Mouse (Mus musculus) brain, embryonic 14.5 days (tissue): Measurements from ENCODE around the gene Armcx6.

Experiments used
- CTCF ChIP-seq: fragments of 200-500 bp; IDR thresholded peaks from 2 replicates; pipeline ENCODE4 v1.5.1; 2012; ENCODE audit warnings: inconsistent platforms, mild to moderate bottlenecking, moderate library complexity, borderline replicate concordance; ENCODE audit not compliant: insufficient read depth, insufficient read length; ENCODE audit errors: extremely low read depth
- POLR2A ChIP-seq: fragments of 200-500 bp; IDR thresholded peaks from 2 replicates; pipeline ENCODE4 v1.6.1; 2012; ENCODE audit warnings: mild to moderate bottlenecking, inconsistent platforms, borderline replicate concordance; ENCODE audit not compliant: poor library complexity, insufficient read depth, insufficient read length, severe bottlenecking; ENCODE audit errors: extremely low read depth

DNA sequence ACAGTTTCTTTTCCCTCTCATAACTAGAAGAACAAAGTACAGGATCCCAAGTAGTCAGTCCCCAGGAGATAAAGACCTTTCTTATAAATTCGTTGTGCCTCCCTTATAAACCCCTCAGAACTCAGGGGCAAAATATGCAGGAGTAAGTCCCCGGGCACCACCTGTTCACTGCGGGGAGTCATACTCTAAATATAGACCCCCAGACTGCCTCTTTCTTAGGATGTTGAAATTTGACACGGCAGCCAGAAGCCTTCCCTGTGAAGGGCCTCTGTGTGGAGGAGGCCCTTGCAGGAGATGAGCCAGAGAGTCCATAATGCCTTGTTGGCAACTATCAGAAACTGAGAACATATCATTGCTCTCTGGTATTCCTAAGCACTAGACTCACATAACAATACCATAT lies 1.4 kb upstream of the Armcx6 start:
- no peak for TF ChIP-seq CTCF
- no peak for TF ChIP-seq POLR2A
